Mouse (Mus musculus) ovary, adult 2 months (tissue): Measurements from ENCODE around the gene Ncf2. TPM values are rescaled to one million over a fixed set of nuclear protein-coding genes. Genes with fewer than 3 reads are reported as not detected.

Source experiments
- polyA plus RNA-seq: library from polyadenylated mRNA; depleted of rRNA; stranded (reverse); fragments of >200 nt; gene quantifications from 2 replicates; pipeline ENCODE4 v1.2.3, GENCODE M21; 2012; rRNA removed

Ncf2 gene
- polyA plus RNA-seq, result 7.0 and 7.9 TPM in 2 replicates

GRCm38 (mm10) chr1:152799897-152800296, at the start of gene Ncf2:
TSS of gene Ncf2 (plus strand) at chr1:152800194.

GRCm38 (mm10) chr1:152750312-152750965, 49.6 kb upstream of the Ncf2 start, which contains the start of gene Apobec4:
TSS of gene Apobec4 (plus strand) at chr1:152750551.

GRCm38 (mm10) chr1:152766032-152766772, 33.8 kb upstream of the Ncf2 start, which contains the start of the genes Rgl1 and Arpc5:
TSS of gene Rgl1 (minus strand) at chr1:152766351.
TSS of gene Arpc5 (plus strand) at chr1:152766542.

Other genes starting within 250 kb of the Ncf2 start
- 0.10 TPM in 1 of 2 replicates, not detected in the other for gene Apobec4, start 49.6 kb upstream of the Ncf2 start, polyA plus RNA-seq
- 10.3 and 12.4 TPM in 2 replicates for gene Rgl1, start 33.8 kb upstream of the Ncf2 start, polyA plus RNA-seq
- 53.4 and 63.2 TPM in 2 replicates for gene Arpc5, start 33.7 kb upstream of the Ncf2 start, polyA plus RNA-seq
- gene Smg7, start 102.5 kb downstream of the Ncf2 start, polyA plus RNA-seq, result 20.8 and 38.9 TPM in 2 replicates
- gene Nmnat2, start 154.8 kb downstream of the Ncf2 start, polyA plus RNA-seq, result 2.8 and 2.9 TPM in 2 replicates